Mouse (Mus musculus): Measurements from ENCODE around the gene Pxk.
A peak's percentile ranks its signal among the peaks of the same experiment; 100 is the strongest.

Gene Pxk

DNA sequence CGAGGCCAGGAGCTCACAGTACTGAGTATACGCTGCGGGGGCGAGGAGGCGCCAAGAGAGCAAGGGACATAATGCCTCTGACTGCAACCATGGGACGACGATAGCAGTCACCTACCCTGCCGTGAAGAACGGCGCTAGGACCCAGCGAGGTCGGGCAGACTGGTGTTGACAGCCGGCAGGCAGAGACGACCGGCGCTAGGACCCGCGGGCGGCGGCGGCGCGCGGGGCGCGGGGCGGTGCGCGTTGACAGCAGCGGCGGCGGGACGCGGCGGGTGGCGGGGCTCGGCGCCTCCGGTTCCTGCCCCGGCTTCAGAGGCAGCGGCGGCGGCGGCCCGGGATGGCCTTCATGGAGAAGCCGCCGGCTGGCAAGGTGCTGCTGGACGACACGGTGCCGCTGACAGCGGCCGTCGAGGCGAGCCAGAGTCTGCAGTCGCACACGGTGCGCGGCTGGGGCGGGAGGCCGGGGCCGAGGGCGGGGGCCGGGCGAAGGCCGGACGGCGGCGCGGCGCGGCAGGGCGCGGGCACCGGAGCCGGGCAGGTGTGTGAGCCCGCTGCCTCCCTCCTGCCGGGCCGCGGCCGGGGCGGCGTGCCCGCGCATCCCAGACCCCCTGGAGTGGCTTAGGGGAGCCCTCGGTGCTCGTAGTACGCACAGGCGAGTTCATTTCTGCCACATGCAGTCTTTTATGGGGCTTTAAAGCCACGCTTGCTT lies at the start of gene Pxk:
Pxk (plus strand) TSS at position 234 of the 709 bp plus-strand sequence.
- DNase-seq (ENCODE audit: low read depth in 1 of 2, low spot score in 2 of 2), result peak; percentile 70 to 75

DNA sequence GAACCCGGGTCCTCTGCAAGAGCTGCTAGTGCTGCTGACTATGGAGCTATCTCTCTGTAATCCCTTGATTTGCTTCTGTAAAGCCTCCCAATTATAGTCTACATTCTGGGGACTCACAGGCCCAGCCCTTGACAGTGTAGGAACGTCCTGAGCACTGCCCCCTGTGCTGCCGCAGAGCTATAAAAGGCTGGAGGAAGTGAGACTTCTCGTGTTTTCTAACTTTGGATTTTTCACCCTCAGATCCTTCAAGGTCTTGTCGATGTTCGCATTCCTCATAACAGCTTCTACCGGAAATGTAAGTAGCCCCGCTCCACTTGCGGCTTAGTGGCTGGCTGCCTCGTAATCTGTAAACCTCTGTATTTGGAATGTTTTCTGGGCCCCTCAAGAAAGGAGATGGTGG lies 48.7 kb upstream of the Pxk start:
- no peak for DNase-seq (ENCODE audit: low read depth in 1 of 2, low spot score in 2 of 2)

DNA sequence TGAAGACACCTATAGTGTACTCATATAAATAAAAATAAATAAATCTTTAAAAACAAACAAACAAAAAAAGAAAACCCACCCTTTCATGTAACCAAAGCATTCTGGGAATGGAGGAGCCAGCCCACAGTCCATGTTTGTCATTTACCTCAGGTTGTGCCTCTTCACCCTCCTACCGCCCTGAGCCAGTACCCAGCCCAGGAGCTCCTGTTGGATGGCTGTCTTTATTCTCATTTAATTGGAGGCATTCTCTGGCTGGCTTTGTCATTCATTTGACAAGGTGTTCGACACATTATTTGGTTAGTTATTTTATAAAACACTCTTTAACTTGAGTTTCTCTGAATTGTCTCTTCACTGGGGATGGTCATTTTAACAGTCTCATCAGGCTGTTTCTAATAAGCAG lies 46.1 kb upstream of the Pxk start:
- DNase-seq (ENCODE audit: low read depth in 1 of 2, low spot score in 2 of 2), result no peak

DNA sequence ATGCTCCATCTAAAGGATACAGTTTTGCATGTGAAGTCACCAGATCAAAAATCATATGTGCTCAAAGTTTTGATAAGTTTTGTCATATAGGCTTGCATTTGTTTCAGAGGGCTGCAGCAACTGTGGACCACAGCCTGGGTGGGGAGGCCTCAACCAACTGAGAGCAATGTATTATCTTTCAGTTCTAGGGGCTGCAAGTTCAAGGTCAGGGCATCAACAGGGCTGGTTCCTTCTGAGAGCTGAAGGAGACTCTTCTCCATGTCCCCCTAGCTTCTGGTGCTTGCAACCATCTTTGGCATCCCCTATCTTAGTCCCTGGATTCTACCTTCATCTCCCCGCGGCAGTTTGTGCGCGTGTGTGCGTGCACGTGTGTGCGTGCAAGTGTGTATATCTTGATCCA lies 45.4 kb upstream of the Pxk start:
- no peak for DNase-seq (ENCODE audit: low read depth in 1 of 2, low spot score in 2 of 2)

DNA sequence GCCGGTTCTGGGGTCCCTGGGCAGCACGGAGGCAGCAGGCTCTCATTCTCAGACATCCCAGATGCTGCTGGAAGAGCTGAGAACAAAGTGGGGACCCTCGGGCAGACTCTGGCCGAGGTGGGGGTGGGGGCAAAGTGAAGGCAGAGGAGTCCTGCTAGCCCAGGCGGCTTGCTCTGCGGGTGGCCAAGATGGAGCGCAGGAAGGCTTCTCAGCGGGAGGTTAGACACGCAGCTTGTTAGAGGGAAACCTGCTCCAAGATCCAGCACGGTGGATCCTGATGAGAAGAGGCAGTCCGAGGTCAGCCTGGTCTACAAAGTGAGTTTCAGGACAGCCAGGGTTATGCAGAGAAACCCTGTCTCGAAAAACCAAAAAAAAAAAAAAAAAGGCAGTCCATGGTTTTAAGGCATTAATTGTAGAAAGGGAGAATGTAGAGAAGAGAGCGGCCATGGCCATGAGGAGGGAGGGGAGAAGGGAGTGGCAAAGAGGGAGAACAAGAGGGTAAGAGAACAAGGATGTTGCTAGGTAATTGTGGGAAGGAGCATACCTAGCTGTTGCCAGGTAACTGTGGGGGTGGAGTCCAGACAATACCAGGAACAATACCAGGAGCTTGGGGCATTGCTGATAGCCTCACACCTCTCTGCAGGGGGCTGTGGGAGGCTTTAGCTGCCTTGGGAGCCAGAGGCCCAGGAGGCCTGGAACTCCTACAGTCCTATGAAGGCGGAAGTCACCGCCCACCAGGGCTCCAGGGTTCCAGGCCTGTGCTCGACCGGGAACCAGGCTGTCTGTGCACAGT lies 43.5 kb upstream of the Pxk start:
- no peak for DNase-seq (ENCODE audit: low read depth in 1 of 2, low spot score in 2 of 2)

DNA sequence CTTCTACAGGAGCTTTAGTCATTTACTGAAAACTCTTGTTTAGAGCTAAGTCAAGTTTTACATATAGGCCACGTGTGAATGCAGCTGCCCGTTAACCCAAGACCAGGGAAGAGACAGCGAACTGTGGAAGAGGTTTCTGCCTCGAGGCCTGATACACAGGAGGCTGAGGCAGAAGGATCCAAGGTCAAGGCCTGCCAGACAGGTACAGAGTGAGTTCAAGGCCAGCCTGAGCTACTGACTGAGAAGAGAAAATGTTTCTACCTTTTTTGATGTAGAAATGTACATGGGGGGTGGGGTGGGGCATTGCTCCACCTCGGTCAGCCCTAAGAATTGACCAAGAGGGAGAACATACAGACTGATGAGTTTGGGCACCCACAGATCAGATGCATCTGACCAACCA lies 41.9 kb upstream of the Pxk start:
- no peak for DNase-seq (ENCODE audit: low read depth in 1 of 2, low spot score in 2 of 2)

DNA sequence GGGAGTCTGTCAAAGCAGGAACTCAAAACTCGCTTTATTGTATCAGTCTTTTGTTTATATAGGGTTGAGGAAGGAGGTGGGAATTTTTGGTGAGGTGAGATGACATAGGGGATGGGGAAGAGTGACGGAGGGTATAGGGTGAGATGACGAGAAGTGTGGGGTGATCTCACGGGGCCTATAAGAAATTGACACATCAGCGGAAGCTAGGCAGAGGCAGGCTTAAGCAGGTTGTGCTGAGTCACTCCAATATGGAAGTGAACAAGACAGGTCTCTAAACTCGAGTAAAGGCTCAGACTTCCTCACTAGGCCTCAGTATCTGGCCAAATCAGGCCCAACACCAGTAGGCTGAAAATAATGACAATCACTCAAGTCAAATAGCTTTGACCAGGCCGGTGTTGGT lies 38.1 kb upstream of the Pxk start:
- DNase-seq (ENCODE audit: low read depth in 1 of 2, low spot score in 2 of 2), result no peak

DNA sequence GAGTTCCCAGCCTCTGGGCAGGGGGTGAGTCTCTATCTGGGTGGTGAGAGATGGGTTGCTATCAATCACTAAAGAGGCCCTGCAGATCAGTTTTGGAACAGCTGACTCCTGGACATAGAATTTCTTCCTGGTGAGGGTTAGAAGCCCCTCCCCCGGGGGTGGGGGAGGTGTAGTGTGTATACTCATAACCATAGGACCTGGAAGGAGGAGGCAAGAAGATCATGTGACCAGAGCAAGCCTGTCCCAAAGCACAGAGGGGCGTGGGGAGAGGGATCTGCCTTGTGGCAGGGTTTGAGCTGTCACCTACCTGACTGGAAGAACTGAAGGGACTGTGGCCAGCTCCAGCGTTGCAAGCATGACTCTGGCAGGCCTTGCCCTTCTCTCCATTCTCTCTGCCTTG lies 35.9 kb upstream of the Pxk start:
- no peak for DNase-seq (ENCODE audit: low read depth in 1 of 2, low spot score in 2 of 2)

DNA sequence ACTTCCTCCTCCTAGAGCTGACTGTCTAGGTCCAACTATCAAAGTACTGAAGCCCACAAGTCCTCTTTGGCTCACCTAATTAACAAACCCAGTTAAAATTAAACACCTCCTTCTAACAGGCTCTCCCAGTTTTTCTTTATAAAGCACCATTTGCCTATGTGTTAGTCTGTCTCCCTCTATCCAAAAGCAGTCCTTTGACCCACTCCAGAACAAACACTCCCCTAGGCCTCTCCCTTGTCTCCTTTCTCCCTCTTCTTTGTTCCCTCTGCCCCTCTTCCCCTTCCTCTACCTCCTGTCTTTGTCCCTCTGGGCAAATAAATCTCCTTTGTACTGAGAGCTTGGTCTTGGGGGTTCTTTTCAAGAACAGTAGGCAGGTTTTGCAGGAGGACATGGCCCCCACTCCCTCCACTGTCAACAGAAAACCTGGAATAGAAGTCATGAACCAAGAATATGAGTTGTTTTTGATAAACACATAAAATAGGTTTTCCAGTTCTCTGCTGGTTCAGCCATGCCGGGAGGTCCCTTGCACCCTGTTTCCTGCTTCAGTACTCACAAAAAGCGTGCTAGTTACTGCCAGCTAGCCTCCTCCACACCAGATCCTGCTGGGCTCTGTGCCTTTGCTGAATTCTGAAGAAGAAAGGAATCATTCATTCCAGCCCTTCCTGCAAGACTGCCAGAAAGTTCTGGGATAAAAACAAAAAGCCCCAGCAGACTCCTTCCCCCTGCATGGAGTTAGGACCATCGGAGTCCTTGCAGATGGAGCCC lies 35.3 kb upstream of the Pxk start:
- no peak for DNase-seq (ENCODE audit: low read depth in 1 of 2, low spot score in 2 of 2)

DNA sequence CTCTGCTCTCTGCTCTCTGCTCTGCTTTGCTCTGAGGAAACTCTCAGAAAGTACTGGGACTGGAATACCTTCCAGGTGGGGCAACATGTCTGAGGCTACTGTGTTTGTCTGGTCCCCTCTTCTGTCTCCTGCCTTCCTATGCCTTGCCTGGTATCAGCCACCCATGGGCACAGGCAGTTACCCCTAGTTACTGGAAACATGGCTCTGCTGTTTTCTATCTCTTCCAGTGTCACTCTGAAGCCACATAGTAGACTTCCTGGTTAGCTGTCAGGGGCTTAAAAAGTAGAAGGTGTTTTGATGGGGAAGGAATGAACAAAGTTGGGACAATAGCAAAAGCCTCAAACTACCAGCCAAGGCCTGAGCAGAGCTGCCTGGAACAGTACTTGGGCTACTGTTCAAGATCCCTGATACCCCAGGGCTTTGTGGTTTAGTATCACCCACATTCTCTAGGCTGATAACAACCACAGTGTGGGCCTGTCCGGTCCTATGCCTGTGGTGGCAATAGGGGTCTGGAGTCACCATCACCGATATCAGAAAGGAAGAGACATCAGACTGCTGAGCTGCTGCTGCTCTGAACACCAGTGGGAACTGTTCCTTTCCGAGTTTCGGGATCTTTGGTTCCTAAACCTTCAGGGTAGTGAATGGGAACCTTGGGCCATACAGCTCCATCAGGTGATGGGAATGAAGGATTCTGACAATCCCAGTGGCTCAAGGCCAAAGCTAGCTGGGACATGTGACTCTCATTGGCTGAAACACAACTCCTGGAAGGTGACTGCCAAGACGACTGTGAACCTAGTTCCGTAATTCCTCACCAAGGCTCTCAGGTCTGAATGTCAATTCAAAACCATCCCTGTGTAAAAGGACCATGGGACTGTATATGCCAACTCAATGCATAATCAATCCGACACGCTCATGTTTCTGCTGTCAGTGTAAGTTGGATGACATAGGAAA lies 33.9 kb upstream of the Pxk start:
- no peak for DNase-seq (ENCODE audit: low read depth in 1 of 2, low spot score in 2 of 2)

DNA sequence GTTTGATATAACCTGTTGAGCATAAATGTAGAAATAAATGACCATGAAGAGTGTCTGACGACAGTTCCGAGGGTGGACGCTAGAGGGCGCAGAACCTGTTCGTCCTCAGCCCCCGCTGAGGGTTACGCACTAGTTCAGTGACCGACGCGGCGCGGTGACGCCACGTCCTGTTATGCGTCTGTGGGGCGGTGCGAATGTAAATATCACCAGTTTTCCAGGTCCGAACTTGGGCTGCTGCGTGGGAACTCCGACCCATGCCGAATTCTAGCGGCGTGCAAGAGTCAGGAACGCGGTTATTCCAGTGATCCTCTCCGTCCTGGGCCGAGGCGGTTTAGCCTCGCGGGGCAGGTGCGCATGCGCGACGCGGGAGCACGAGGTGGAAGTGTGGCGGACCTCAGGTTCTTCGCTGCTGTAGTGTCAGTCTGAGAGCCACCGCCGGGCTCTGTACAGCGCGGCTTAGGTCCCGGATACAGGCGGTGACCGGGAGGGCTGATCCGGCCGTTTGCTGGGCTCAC lies 17.8 kb upstream of the Pxk start, which contains the start of gene Rpp14:
Rpp14 (plus strand) TSS at position 203 of the 515 bp plus-strand sequence.
- DNase-seq (ENCODE audit: low read depth in 1 of 2, low spot score in 2 of 2), result peak; percentile 81 to 93

DNA sequence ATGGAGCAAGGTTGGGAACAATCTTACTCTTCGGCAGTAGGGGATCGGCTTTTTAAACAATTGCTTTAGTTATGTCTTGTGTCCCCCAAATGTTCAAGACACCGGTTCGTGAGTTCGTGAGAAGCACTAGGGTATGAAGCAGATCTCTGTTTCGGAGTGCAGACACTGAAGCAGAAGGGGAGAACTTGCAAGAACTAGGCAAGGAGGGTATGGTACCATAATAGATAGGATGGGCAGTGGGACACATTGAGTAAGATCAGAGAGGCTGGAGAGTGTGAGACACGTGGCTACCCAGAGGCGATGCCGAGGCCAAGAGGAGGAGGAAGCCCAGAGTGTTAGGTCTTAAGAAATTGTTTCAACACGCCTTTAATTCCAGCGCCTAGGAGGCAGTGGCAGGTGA lies 17.3 kb upstream of the Pxk start:
- DNase-seq (ENCODE audit: low read depth in 1 of 2, low spot score in 2 of 2), result peak in 1 of 2 experiments; percentile 34

DNA sequence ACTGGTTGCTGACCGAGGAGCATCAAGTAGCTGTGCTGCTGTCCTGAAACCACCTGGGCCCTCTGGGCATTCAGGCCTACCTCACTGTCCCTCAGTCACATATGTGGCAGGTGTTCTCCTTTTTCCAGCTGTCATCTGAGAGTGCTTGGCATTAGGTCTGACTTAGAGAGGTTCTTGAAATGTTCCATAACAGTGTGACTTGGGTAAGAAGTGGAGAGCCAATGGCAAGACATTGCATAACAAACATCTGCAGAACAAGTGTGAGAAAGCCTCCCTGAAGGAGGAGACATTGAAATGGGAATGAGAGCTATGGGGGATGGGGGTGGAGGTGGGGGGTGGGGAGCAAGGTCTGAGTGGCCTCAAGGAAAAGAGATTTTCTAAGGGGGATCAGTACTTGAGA lies 15.1 kb upstream of the Pxk start:
- DNase-seq (ENCODE audit: low read depth in 1 of 2, low spot score in 2 of 2), result no peak

DNA sequence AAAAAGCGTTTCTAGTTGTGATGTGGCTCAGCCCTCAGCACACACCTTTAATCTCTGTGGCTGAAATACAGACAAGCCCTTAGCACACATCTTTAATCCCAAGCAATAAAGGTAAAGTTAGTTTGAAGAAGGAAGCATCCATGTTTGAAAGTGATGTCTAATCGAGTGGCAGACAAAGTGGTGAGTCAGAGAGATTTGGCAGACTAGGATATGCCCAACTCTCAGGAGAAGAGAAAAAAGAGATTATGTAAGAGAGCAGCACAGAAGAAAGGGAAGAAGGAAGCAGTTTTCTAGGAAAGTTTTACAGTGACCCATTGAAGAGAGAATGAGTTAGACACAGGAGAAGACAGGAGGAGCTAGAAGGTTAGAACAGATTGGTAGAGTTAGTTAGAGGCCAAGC lies 9.0 kb upstream of the Pxk start:
- no peak for DNase-seq (ENCODE audit: low read depth in 1 of 2, low spot score in 2 of 2)

DNA sequence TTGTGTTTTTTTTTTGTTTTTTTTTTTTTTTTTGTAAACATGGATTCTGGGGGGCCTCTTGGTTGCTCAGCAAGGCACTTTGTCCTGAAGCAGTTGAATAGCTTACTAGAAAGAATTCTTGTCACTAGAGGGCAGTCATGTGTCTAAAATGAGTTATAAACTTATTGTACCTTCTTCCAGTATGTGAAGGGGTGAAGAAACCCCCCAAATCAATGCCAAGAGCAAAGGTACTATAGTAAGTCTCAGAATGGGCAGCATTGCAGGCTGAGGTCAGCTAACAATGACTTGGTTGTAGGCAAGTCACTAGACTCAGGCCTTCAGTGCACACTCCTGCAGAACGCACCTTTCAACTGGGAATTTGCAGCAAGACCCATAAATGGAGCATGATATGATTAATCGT lies 5.4 kb upstream of the Pxk start:
- no peak for DNase-seq (ENCODE audit: low read depth in 1 of 2, low spot score in 2 of 2)

DNA sequence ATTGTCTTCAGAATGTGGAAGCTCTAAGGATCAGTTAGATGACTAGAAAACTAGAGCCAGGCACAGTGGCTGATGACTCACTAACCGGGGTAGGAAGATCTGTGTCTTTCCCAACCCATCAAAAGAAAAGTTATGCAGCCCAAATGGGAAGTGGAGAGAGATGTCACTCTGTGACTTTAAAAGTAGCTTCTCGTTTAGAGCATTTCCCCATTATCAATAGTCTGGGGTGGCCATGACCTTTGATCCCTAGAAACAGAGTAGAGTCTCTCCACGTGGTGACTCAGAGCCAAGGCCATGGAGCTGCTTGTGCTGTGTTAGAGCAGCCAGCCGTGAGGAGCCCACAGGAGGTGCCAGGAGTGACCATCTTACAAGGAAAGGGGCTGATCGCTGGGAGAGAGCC lies 4.6 kb upstream of the Pxk start:
- DNase-seq (ENCODE audit: low read depth in 1 of 2, low spot score in 2 of 2), result peak in 1 of 2 experiments; percentile 13

DNA sequence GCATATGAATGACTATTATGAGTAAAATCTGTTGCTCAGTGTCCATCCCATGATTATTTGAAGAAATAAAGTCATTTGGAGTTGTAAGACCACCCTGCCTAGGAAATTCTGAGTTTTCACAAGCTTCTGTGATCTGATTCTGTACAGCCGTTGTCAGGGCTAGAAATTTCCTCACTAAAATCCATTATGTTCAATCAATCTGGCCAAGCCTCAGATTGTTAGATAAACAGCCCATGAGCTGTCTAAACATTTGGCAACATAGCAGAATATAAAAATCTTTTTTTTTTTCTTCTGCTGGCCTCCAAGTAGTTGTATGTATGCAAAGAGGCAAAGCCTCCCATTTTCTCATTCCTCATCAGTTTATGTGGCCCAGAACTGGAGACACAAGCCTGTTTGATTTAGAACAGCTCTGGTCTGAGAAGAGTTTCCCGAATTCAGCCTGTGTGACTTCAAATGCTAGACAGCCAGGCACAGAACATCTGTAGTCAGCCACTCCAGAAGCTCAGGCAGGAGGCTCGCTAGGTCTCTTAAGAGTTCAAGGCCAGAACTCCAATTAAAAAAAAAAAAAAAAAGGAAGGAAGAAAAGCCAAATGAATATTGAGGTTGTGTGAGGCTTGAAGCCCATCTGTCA lies 3.0 kb upstream of the Pxk start:
- DNase-seq (ENCODE audit: low read depth in 1 of 2, low spot score in 2 of 2), result no peak

DNA sequence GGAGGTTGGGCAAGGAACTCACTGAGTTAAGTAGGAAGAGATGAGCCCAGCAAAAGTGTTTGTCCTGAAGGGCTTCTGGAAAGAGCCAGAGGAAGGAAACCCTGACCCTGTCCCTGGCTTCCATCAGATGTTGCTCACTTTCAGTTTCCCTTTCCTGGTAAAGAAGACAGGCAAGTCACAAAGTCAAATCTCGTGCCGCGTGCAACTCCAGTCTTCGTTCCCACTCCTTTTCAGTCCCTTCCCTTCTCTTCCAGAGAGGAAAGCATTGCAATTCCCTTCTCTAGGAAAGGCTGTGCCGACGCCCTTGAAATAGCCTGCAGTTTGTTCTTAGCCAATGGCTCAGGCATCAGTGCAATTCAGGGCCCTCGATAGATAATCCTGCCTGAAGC lies 2.5 kb upstream of the Pxk start:
- no peak for DNase-seq (ENCODE audit: low read depth in 1 of 2, low spot score in 2 of 2)

DNA sequence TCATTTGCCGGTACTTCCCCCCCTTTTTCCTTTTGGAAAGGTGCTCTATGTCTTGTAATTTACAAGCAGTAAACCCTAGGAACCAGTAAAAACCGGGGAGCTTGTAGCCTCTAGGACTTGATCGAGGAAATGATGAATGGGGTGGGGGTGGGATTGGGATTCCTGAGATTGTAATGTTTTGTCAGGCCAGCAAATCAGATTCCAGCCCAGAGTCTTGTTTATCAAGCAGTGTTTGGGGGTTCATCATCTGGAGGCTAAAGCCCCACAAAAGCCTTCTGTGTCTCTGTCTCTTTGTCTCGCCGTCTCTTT lies 630 bp downstream of the Pxk start:
- DNase-seq (ENCODE audit: low read depth in 1 of 2, low spot score in 2 of 2), result no peak

DNA sequence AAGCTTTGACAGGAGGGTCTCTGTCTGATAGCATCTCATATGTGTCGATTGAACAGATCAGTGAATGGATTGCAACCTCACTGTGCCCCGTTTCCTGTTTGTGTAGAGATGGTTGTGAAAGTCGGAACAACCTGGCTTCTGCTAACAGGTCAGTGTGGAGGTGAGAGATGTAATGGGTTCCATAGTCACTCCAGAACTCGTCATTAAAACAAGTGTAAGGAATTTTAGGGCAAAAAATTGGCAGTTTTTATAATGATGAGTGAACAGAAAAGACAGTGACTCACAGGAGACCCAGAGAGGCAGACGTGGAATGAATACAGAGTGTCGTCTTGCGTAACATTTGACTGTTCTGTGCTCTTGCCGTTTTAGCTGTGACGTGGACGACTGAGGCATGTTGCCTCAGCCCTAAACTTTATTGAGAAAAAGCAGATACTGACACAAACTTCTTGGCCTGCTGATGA lies 1.6 kb downstream of the Pxk start:
- DNase-seq (ENCODE audit: low read depth in 1 of 2, low spot score in 2 of 2), result peak; percentile 41 to 45
